Mouse (Mus musculus) T-cell, adult 2 months (primary cell): Measurements from ENCODE around the gene Exosc2.
"Not testable (repeated sequence)": the region's sequence is repeated elsewhere in the genome, so short reads cannot be mapped to it uniquely, and the experiment has no call there.

ENCODE experiments used
- DNase-seq: peaks from one replicate; pipeline ENCODE4 v3.0.0; 2022; ENCODE audit warnings: low spot score

The Exosc2 gene

GRCm38 (mm10) chr2:31678641-31679040 lies 8.1 kb downstream of the Exosc2 start:
- peak; percentile 24 for DNase-seq

- DNase-seq: not testable (repeated sequence)
Measured at GRCm38 (mm10) chr2:31681051-31681707, 10.7 kb downstream of the Exosc2 start.

GRCm38 (mm10) chr2:31681731-31682235 lies 11.3 kb downstream of the Exosc2 start:
- no peak for DNase-seq

- peak; percentile 53 for DNase-seq
Measured at GRCm38 (mm10) chr2:31683666-31684065, 13.2 kb downstream of the Exosc2 start.

GRCm38 (mm10) chr2:31688074-31688925 lies 17.8 kb downstream of the Exosc2 start, which contains the start of gene Abl1:
TSS of gene Abl1 (plus strand) at chr2:31688376.
- peak; percentile 94 for DNase-seq

- DNase-seq: no peak
Measured at GRCm38 (mm10) chr2:31689045-31689444, 18.5 kb downstream of the Exosc2 start.

- no peak for DNase-seq
Measured at GRCm38 (mm10) chr2:31690063-31690462, 19.5 kb downstream of the Exosc2 start.

- DNase-seq: no peak
Measured at GRCm38 (mm10) chr2:31698209-31698608, 27.7 kb downstream of the Exosc2 start.

GRCm38 (mm10) chr2:31700545-31701446 lies 30.3 kb downstream of the Exosc2 start:
- DNase-seq: no peak

- no peak for DNase-seq
Measured at GRCm38 (mm10) chr2:31703226-31703625, 32.7 kb downstream of the Exosc2 start.

GRCm38 (mm10) chr2:31705914-31706313 lies 35.4 kb downstream of the Exosc2 start:
- DNase-seq: no peak

- no peak for DNase-seq
Measured at GRCm38 (mm10) chr2:31706531-31706930, 36.0 kb downstream of the Exosc2 start.

GRCm38 (mm10) chr2:31712716-31713115 lies 42.2 kb downstream of the Exosc2 start:
- DNase-seq: no peak

- DNase-seq: no peak
Measured at GRCm38 (mm10) chr2:31713813-31714212, 43.3 kb downstream of the Exosc2 start.

GRCm38 (mm10) chr2:31714780-31715179 lies 44.3 kb downstream of the Exosc2 start:
- DNase-seq: no peak

GRCm38 (mm10) chr2:31715985-31716384 lies 45.5 kb downstream of the Exosc2 start:
- no peak for DNase-seq

- no peak for DNase-seq
Measured at GRCm38 (mm10) chr2:31719202-31719880, 48.8 kb downstream of the Exosc2 start.

- no peak for DNase-seq
Measured at GRCm38 (mm10) chr2:31719944-31720343, 49.4 kb downstream of the Exosc2 start.

GRCm38 (mm10) chr2:31720783-31721182 lies 50.3 kb downstream of the Exosc2 start:
- peak; percentile 6 for DNase-seq

- DNase-seq: no peak
Measured at GRCm38 (mm10) chr2:31724730-31725490, 54.4 kb downstream of the Exosc2 start.
